Mouse (Mus musculus): Measurements from ENCODE around the gene Rbfox3.

Rbfox3 gene

GRCm38 (mm10) chr11:118669820-118670219 is 241.6 kb downstream of the Rbfox3 start:
- peak in 1 of 2 experiments; percentile 37 for DNase-seq (ENCODE audit: low spot score in 2 of 2)

- no peak for DNase-seq (ENCODE audit: low spot score in 2 of 2)
Measured at GRCm38 (mm10) chr11:118668351-118668750, 243.0 kb downstream of the Rbfox3 start.

GRCm38 (mm10) chr11:118667946-118668345 is 243.5 kb downstream of the Rbfox3 start:
- no peak for DNase-seq (ENCODE audit: low spot score in 2 of 2)

- no peak for DNase-seq (ENCODE audit: low spot score in 2 of 2)
Measured at GRCm38 (mm10) chr11:118666172-118666571, 245.2 kb downstream of the Rbfox3 start.

- no peak for DNase-seq (ENCODE audit: low spot score in 2 of 2)
Measured at GRCm38 (mm10) chr11:118663305-118663704, 248.1 kb downstream of the Rbfox3 start.

GRCm38 (mm10) chr11:118659305-118659704 is 252.1 kb downstream of the Rbfox3 start:
- no peak for DNase-seq (ENCODE audit: low spot score in 2 of 2)

GRCm38 (mm10) chr11:118655833-118656232 is 255.6 kb downstream of the Rbfox3 start:
- no peak for DNase-seq (ENCODE audit: low spot score in 2 of 2)

- no peak for DNase-seq (ENCODE audit: low spot score in 2 of 2)
Measured at GRCm38 (mm10) chr11:118653521-118654318, 257.7 kb downstream of the Rbfox3 start.

- no peak for DNase-seq (ENCODE audit: low spot score in 2 of 2)
Measured at GRCm38 (mm10) chr11:118652401-118653240, 258.8 kb downstream of the Rbfox3 start.

GRCm38 (mm10) chr11:118648369-118648768 is 263.0 kb downstream of the Rbfox3 start:
- peak; percentile 4 to 40 for DNase-seq (ENCODE audit: low spot score in 2 of 2)

- no peak for DNase-seq (ENCODE audit: low spot score in 2 of 2)
Measured at GRCm38 (mm10) chr11:118646864-118647263, 264.5 kb downstream of the Rbfox3 start.

GRCm38 (mm10) chr11:118645158-118645557 is 266.2 kb downstream of the Rbfox3 start:
- DNase-seq (ENCODE audit: low spot score in 2 of 2), result no peak

GRCm38 (mm10) chr11:118640706-118641105 is 270.7 kb downstream of the Rbfox3 start:
- no peak for DNase-seq (ENCODE audit: low spot score in 2 of 2)

- DNase-seq (ENCODE audit: low spot score in 2 of 2), result no peak
Measured at GRCm38 (mm10) chr11:118637718-118638117, 273.7 kb downstream of the Rbfox3 start.

GRCm38 (mm10) chr11:118634647-118635046 is 276.8 kb downstream of the Rbfox3 start:
- peak in 1 of 2 experiments; percentile 4 for DNase-seq (ENCODE audit: low spot score in 2 of 2)

GRCm38 (mm10) chr11:118629718-118630117 is 281.7 kb downstream of the Rbfox3 start:
- no peak for DNase-seq (ENCODE audit: low spot score in 2 of 2)

- DNase-seq (ENCODE audit: low spot score in 2 of 2), result no peak
Measured at GRCm38 (mm10) chr11:118627541-118627940, 283.9 kb downstream of the Rbfox3 start.

- no peak for DNase-seq (ENCODE audit: low spot score in 2 of 2)
Measured at GRCm38 (mm10) chr11:118620869-118621268, 290.5 kb downstream of the Rbfox3 start.

GRCm38 (mm10) chr11:118614126-118614525 is 297.3 kb downstream of the Rbfox3 start:
- DNase-seq (ENCODE audit: low spot score in 2 of 2), result no peak

GRCm38 (mm10) chr11:118610128-118610527 is 301.3 kb downstream of the Rbfox3 start:
- no peak for DNase-seq (ENCODE audit: low spot score in 2 of 2)

GRCm38 (mm10) chr11:118609236-118610000 is 302.0 kb downstream of the Rbfox3 start:
- DNase-seq (ENCODE audit: low spot score in 2 of 2), result no peak

- DNase-seq (ENCODE audit: low spot score in 2 of 2), result no peak
Measured at GRCm38 (mm10) chr11:118607927-118608326, 303.5 kb downstream of the Rbfox3 start.
